Mouse (Mus musculus): ENCODE data around the gene Stim2. TPM values are rescaled to one million over a fixed set of nuclear protein-coding genes. Genes with fewer than 3 reads are reported as not detected.
A peak's percentile ranks its signal among the peaks of the same experiment; 100 is the strongest.

Stim2 gene
- 10 to 100 TPM; 30.3 to 31.9 TPM for total RNA-seq (2021)
- long read RNA-seq, experiment 1, full-length matches to known transcripts: 9 of 11 reads
- long read RNA-seq, experiment 1, partial matches to known transcripts: 0 of 11 reads
- long read RNA-seq, experiment 1, other reads (novel, unspliced or antisense): 2 of 11 reads
- long read RNA-seq, experiment 2, full-length matches to known transcripts: 4 of 12 reads
- long read RNA-seq, experiment 2, partial matches to known transcripts: 6 of 12 reads
- long read RNA-seq, experiment 2, other reads (novel, unspliced or antisense): 2 of 12 reads

- DNase-seq (ENCODE audit: low spot score in 2 of 2): peak; percentile 92 to 96
Observed at GRCm38 (mm10) chr5:53998146-53998742, at the start of gene Stim2. Gene Stim2, plus strand, starts transcription at chr5:53998499.

GRCm38 (mm10) chr5:53948606-53949266 lies 49.6 kb upstream of the Stim2 start:
- peak in 1 of 2 experiments; percentile 29 for DNase-seq (ENCODE audit: low spot score in 2 of 2)

- no peak for DNase-seq (ENCODE audit: low spot score in 2 of 2)
Observed at GRCm38 (mm10) chr5:53950189-53950588, 48.1 kb upstream of the Stim2 start.

GRCm38 (mm10) chr5:53953216-53953615 lies 45.1 kb upstream of the Stim2 start:
- no peak for DNase-seq (ENCODE audit: low spot score in 2 of 2)

GRCm38 (mm10) chr5:53953797-53954196 lies 44.5 kb upstream of the Stim2 start:
- no peak for DNase-seq (ENCODE audit: low spot score in 2 of 2)

GRCm38 (mm10) chr5:53955966-53956365 lies 42.3 kb upstream of the Stim2 start:
- DNase-seq (ENCODE audit: low spot score in 2 of 2): no peak

- no peak for DNase-seq (ENCODE audit: low spot score in 2 of 2)
Observed at GRCm38 (mm10) chr5:53956396-53957314, 41.6 kb upstream of the Stim2 start.

- DNase-seq (ENCODE audit: low spot score in 2 of 2): no peak
Observed at GRCm38 (mm10) chr5:53957348-53957747, 41.0 kb upstream of the Stim2 start.

GRCm38 (mm10) chr5:53961229-53961628 lies 37.1 kb upstream of the Stim2 start:
- DNase-seq (ENCODE audit: low spot score in 2 of 2): no peak

- DNase-seq (ENCODE audit: low spot score in 2 of 2): no peak
Observed at GRCm38 (mm10) chr5:53961830-53962515, 36.3 kb upstream of the Stim2 start.

- no peak for DNase-seq (ENCODE audit: low spot score in 2 of 2)
Observed at GRCm38 (mm10) chr5:53965656-53966055, 32.6 kb upstream of the Stim2 start.

GRCm38 (mm10) chr5:53967560-53967959 lies 30.7 kb upstream of the Stim2 start:
- DNase-seq (ENCODE audit: low spot score in 2 of 2): no peak

- DNase-seq (ENCODE audit: low spot score in 2 of 2): no peak
Observed at GRCm38 (mm10) chr5:53970178-53970577, 28.1 kb upstream of the Stim2 start.

- no peak for DNase-seq (ENCODE audit: low spot score in 2 of 2)
Observed at GRCm38 (mm10) chr5:53971201-53971600, 27.1 kb upstream of the Stim2 start.

- DNase-seq (ENCODE audit: low spot score in 2 of 2): no peak
Observed at GRCm38 (mm10) chr5:53972905-53973304, 25.4 kb upstream of the Stim2 start.

GRCm38 (mm10) chr5:53976497-53976896 lies 21.8 kb upstream of the Stim2 start:
- DNase-seq (ENCODE audit: low spot score in 2 of 2): no peak

GRCm38 (mm10) chr5:53977060-53977459 lies 21.2 kb upstream of the Stim2 start:
- DNase-seq (ENCODE audit: low spot score in 2 of 2): no peak

GRCm38 (mm10) chr5:53983358-53983757 lies 14.9 kb upstream of the Stim2 start:
- no peak for DNase-seq (ENCODE audit: low spot score in 2 of 2)

GRCm38 (mm10) chr5:53985632-53986031 lies 12.7 kb upstream of the Stim2 start:
- DNase-seq (ENCODE audit: low spot score in 2 of 2): no peak

- no peak for DNase-seq (ENCODE audit: low spot score in 2 of 2)
Observed at GRCm38 (mm10) chr5:53987496-53987895, 10.8 kb upstream of the Stim2 start.

- DNase-seq (ENCODE audit: low spot score in 2 of 2): no peak
Observed at GRCm38 (mm10) chr5:53988053-53988452, 10.2 kb upstream of the Stim2 start.

Data from adrenal gland, postnatal 4 days (tissue).